Mouse (Mus musculus) cortical plate, adult 2 months (tissue): Measurements from ENCODE around the gene Mov10. TPM values are rescaled to one million over a fixed set of nuclear protein-coding genes. Genes with fewer than 3 reads are reported as not detected.
"Not testable (repeated sequence)": the region's sequence is repeated elsewhere in the genome, so short reads cannot be mapped to it uniquely, and the experiment has no call there.

Source experiments
- H3K27ac ChIP-seq: fragments of 200-500 bp; 2 replicates; pipeline ENCODE4 v1.5.1; 2012; ENCODE audit warnings: low read length, control low read depth, inconsistent platforms; ENCODE audit not compliant: insufficient read depth
- H3K4me1 ChIP-seq: fragments of 200-500 bp; 2 replicates; pipeline ENCODE4 v1.6.1; 2011; ENCODE audit warnings: low read length; ENCODE audit not compliant: control insufficient read depth, insufficient read depth
- H3K4me3 ChIP-seq: fragments of 200-500 bp; 2 replicates; pipeline ENCODE4 v1.5.1; 2011; ENCODE audit warnings: mild to moderate bottlenecking, low read length, control low read depth; ENCODE audit not compliant: insufficient read depth
- CTCF ChIP-seq: fragments of 200-500 bp; IDR thresholded peaks from 2 replicates; pipeline ENCODE4 v1.5.1; 2011; ENCODE audit warnings: mild to moderate bottlenecking, control low read depth, low read length; ENCODE audit not compliant: insufficient read depth; ENCODE audit errors: extremely low read depth
- POLR2A ChIP-seq: fragments of 200-500 bp; IDR thresholded peaks from 2 replicates; pipeline ENCODE4 v1.6.1; 2011; ENCODE audit warnings: mild to moderate bottlenecking, low read length, control low read depth; ENCODE audit not compliant: insufficient read depth; ENCODE audit errors: extremely low read depth
- polyA plus RNA-seq: library from polyadenylated mRNA; depleted of rRNA; stranded (reverse); fragments of >200 nt; gene quantifications from 2 replicates; pipeline ENCODE4 v1.2.3, GENCODE M21; 2012; rRNA removed

Mov10 gene
- polyA plus RNA-seq, 1 experiment, result 13.4 TPM

- TF ChIP-seq POLR2A (no peak), CTCF (no peak)
- no peaks in the 10 kb centered on the region for H3K4me1 ChIP-seq
- H3K4me3 ChIP-seq, result no peak overlapping the region
- no peak overlapping the region for H3K27ac ChIP-seq
Observed at GRCm38 (mm10) chr3:104770918-104771317, 47.4 kb downstream of the Mov10 start.

- TF ChIP-seq CTCF (peak; percentile 70), POLR2A (no peak)
- no peaks in the 10 kb centered on the region for H3K4me1 ChIP-seq
Observed at GRCm38 (mm10) chr3:104770035-104770434, 48.3 kb downstream of the Mov10 start.

GRCm38 (mm10) chr3:104769135-104769534, 49.2 kb downstream of the Mov10 start:
- H3K4me3 ChIP-seq, result no peak overlapping the region
- no peaks in the 10 kb centered on the region for H3K4me1 ChIP-seq
- no peak for TF ChIP-seq CTCF
- no peak for TF ChIP-seq POLR2A
- no peak overlapping the region for H3K27ac ChIP-seq

More at GRCm38 (mm10) chr3:104770035-104770434, 48.3 kb downstream of the Mov10 start:
- no peak overlapping the region for H3K27ac ChIP-seq
- H3K4me3 ChIP-seq, result no peak overlapping the region

GRCm38 (mm10) chr3:104767716-104768115, 50.6 kb downstream of the Mov10 start:
- no peak for TF ChIP-seq POLR2A
- no peak for TF ChIP-seq CTCF
- H3K4me3 ChIP-seq, result no peak overlapping the region
- no peak overlapping the region for H3K27ac ChIP-seq
- no peaks in the 10 kb centered on the region for H3K4me1 ChIP-seq

GRCm38 (mm10) chr3:104767141-104767540, 51.2 kb downstream of the Mov10 start:
- H3K27ac ChIP-seq, result no peak overlapping the region
- no peaks in the 10 kb centered on the region for H3K4me1 ChIP-seq
- TF ChIP-seq CTCF, result no peak
- no peak for TF ChIP-seq POLR2A
- no peak overlapping the region for H3K4me3 ChIP-seq

- no peak overlapping the region for H3K4me3 ChIP-seq
- TF ChIP-seq CTCF (peak; percentile 37; the same call in 1 of the 2 replicates), POLR2A (no peak)
- no peaks in the 10 kb centered on the region for H3K4me1 ChIP-seq
- no peak overlapping the region for H3K27ac ChIP-seq
Observed at GRCm38 (mm10) chr3:104765021-104765420, 53.3 kb downstream of the Mov10 start.

GRCm38 (mm10) chr3:104762103-104762863, 56.1 kb downstream of the Mov10 start:
- H3K4me1 ChIP-seq, result not testable (repeated sequence)

GRCm38 (mm10) chr3:104758869-104759268, 59.5 kb downstream of the Mov10 start:
- Histone ChIP-seq H3K4me1 (no peaks in the 10 kb centered on the region), H3K27ac (no peak overlapping the region), H3K4me3 (no peak overlapping the region)
- TF ChIP-seq CTCF (no peak), POLR2A (no peak)

More at GRCm38 (mm10) chr3:104762103-104762863, 56.1 kb downstream of the Mov10 start:
- not testable (repeated sequence) for H3K27ac ChIP-seq, H3K4me3 ChIP-seq

GRCm38 (mm10) chr3:104758406-104758805, 60.0 kb downstream of the Mov10 start:
- Histone ChIP-seq H3K4me3 (no peak overlapping the region), H3K4me1 (no peaks in the 10 kb centered on the region), H3K27ac (no peak overlapping the region)
- TF ChIP-seq POLR2A, result no peak
- peak; percentile 55 for TF ChIP-seq CTCF

- H3K27ac ChIP-seq, H3K4me1 ChIP-seq, H3K4me3 ChIP-seq: not testable (repeated sequence)
Observed at GRCm38 (mm10) chr3:104752845-104753244, 65.5 kb downstream of the Mov10 start.

Other genes with a start within 250 kb of the Mov10 start
- gene Slc16a1, start 179.9 kb downstream of the Mov10 start, polyA plus RNA-seq, result 20.4 and 24.6 TPM in 2 replicates
- gene Ppm1j, start 37.5 kb downstream of the Mov10 start, polyA plus RNA-seq, result 0.93 and 1.1 TPM in 2 replicates
- gene Fam19a3, start 36.7 kb downstream of the Mov10 start, polyA plus RNA-seq, result 0.08 TPM in 2 replicates
- 26.5 and 32.5 TPM in 2 replicates for gene Rhoc, start 30.2 kb downstream of the Mov10 start, polyA plus RNA-seq
- 13.2 and 14.1 TPM in 2 replicates for gene St7l, start 45.4 kb upstream of the Mov10 start, polyA plus RNA-seq
- 27.1 TPM in 2 replicates for gene Capza1, start 45.9 kb upstream of the Mov10 start, polyA plus RNA-seq
- 1.0 and 1.5 TPM in 2 replicates for gene Wnt2b, start 143.4 kb upstream of the Mov10 start, polyA plus RNA-seq
- gene Cttnbp2nl, start 234.6 kb upstream of the Mov10 start, polyA plus RNA-seq, result 6.3 and 6.8 TPM in 2 replicates
- not detected in 2 replicates for gene 4930564D02Rik, start 248.3 kb upstream of the Mov10 start, polyA plus RNA-seq